9 mouse cellular contexts compared by ENCODE assay signal in the genomic region with DNA sequence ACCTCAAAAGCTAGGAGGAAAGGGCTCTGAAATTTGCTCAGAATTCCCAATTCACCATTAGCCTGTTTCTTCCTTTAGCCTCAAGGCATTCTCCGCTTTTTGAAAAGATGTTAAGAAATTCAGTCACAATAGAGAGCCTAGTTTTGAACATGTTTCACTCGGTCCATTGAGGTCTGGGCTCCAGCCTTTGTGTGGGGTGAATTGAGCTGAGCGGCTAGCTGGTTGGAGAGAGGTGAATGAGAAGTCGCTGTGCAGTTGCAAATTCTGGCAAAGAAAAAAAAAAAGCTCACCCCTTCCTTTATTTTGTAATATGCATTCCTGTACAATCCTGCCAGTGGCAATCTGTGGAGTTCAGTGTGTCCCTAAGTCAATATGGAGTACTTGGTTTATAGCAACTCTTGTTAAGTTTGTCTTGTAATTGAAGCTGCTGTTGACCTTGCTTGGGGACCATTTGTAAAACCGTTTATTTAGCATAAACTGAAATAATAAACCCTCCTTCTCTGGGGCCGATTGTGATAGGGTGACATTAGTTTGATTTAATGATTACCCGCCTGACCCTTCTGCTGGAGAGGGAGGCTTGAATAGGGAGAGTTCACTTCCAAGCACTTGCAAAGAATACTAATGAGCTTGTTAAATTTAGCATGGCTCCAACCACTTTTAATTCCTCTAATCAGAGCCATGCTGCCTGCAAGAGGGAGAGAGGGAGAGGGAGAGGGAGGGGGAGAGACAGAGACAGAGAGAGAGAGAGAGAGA.
DNase-seq lines count a peak whose midpoint lies in the region; ATAC-seq and TF ChIP-seq lines count a peak whose summit lies in the region.
"Had no signal": no experiment of that assay in that cellular context is flagged by ENCODE, and none has a peak within 500 bp of the region (broad histone marks: within the 10 kb centered on the region; RNA-seq: fewer than 3 reads in every experiment).

No protein-coding gene starts in this region.

- ATAC-seq in forebrain, postnatal 0 days: peak; percentile 59
- ATAC-seq in liver, embryonic 12.5 days: no peak
- ATAC-seq: Patski had no signal

- H3K4me2 ChIP-seq in forebrain, postnatal 0 days (ENCODE audit: low read depth): no peak overlapping the region
- no peak overlapping the region for H3K4me2 ChIP-seq in liver, embryonic 12.5 days

- H3K9me3 ChIP-seq in forebrain, postnatal 0 days (ENCODE audit: low read length): no peaks in the 10 kb centered on the region
- H3K9me3 ChIP-seq in liver, embryonic 12.5 days (replicated peaks): no peaks in the 10 kb centered on the region

- no peaks in the 10 kb centered on the region for H3K36me3 ChIP-seq in forebrain, postnatal 0 days (ENCODE audit: insufficient read depth)
- no peaks in the 10 kb centered on the region for H3K36me3 ChIP-seq in liver, embryonic 12.5 days

- H3K4me3 ChIP-seq in forebrain, postnatal 0 days (ENCODE audit: low read depth, low read length): no peak overlapping the region
- no peak overlapping the region for H3K4me3 ChIP-seq in liver, embryonic 12.5 days

- no peak for TF ChIP-seq POLR2A in brain, embryonic 14.5 days (IDR thresholded peaks at IDR 0.05; ENCODE audit: borderline replicate concordance, extremely low read depth, insufficient read depth, insufficient read length, poor library complexity, severe bottlenecking)

- no peak overlapping the region for H3K27ac ChIP-seq in forebrain, postnatal 0 days (ENCODE audit: low read depth, low read length)
- no peak overlapping the region for H3K27ac ChIP-seq in liver, embryonic 12.5 days

- H3K9ac ChIP-seq in forebrain, postnatal 0 days: no peak overlapping the region
- H3K9ac ChIP-seq in liver, embryonic 12.5 days: no peak overlapping the region

- 12% methylated on average over 7 of the region's 7 CpGs for WGBS in forebrain, postnatal 0 days
- 55% methylated on average over 7 of the region's 7 CpGs for WGBS in liver, embryonic 12.5 days (ENCODE audit: insufficient replicate concordance)

- DNase-seq in adipocyte (ENCODE audit: low spot score): peak; percentile 26
- DNase-seq in brain, embryonic 14.5 days (ENCODE audit: low read depth): peak; percentile 96
- peak; percentile 62 for DNase-seq in forebrain, postnatal 0 days
- DNase-seq in lung, postnatal 36 days: peak; percentile 37
- no peak for DNase-seq in heart, adult 9 months (ENCODE audit: low spot score in 2 of 2)
- no peak for DNase-seq in adrenal gland, postnatal 14 days
- no peak for DNase-seq in thymus, postnatal 25 days

- H3K27me3 ChIP-seq in forebrain, postnatal 0 days (ENCODE audit: insufficient read depth, low read length): no peaks in the 10 kb centered on the region
- no peaks in the 10 kb centered on the region for H3K27me3 ChIP-seq in liver, embryonic 12.5 days (replicated peaks)
- H3K27me3 ChIP-seq: Patski had no signal

- H3K4me1 ChIP-seq in forebrain, postnatal 0 days (ENCODE audit: insufficient read depth): peaks cover 13% of the 10 kb centered on the region
- no peaks in the 10 kb centered on the region for H3K4me1 ChIP-seq in liver, embryonic 12.5 days

- no peak for TF ChIP-seq CTCF in brain, embryonic 14.5 days (IDR thresholded peaks at IDR 0.05; ENCODE audit: borderline replicate concordance, extremely low read depth, insufficient read depth, insufficient read length)
- TF ChIP-seq CTCF in forebrain, postnatal 0 days (IDR thresholded peaks at IDR 0.05; ENCODE audit: low read depth): no peak

Comparison
In these comparisons a context has a peak if more than half of its experiments do, and no peak if none do; other contexts are left out.
1. DNase-seq: peak in adipocyte (single experiment), brain, embryonic 14.5 days (single experiment), forebrain, postnatal 0 days (single experiment) and lung, postnatal 36 days (single experiment); none in heart, adult 9 months (0 of 2), adrenal gland, postnatal 14 days (single experiment) and thymus, postnatal 25 days (single experiment).